Mouse (Mus musculus) C2C12 (cell line): Measurements from ENCODE around the gene Nhlh1.

ENCODE experiments used
- CEBPB ChIP-seq: IDR thresholded peaks from one replicate; pipeline ENCODE4 v1.6.1; 2011; ENCODE audit warnings: low read depth, mild to moderate bottlenecking, control low read depth, moderate library complexity
- CTCF ChIP-seq: IDR thresholded peaks from one replicate; pipeline ENCODE4 v1.5.1; 2011; ENCODE audit not compliant: control insufficient read depth, insufficient read depth, insufficient read length
- FOSL1 ChIP-seq: IDR thresholded peaks from one replicate; pipeline ENCODE4 v1.8.0; 2011; ENCODE audit warnings: mild to moderate bottlenecking, low read length; ENCODE audit not compliant: poor library complexity, insufficient read depth, severe bottlenecking
- MAX ChIP-seq: IDR thresholded peaks from one replicate; pipeline ENCODE4 v1.6.1; 2011; ENCODE audit warnings: mild to moderate bottlenecking, control low read depth
- MYOD1 ChIP-seq: IDR thresholded peaks from one replicate; pipeline ENCODE4 v1.6.1; 2011; ENCODE audit warnings: low read depth; ENCODE audit not compliant: control insufficient read depth, insufficient read length
- MYOG ChIP-seq: IDR thresholded peaks from one replicate; pipeline ENCODE4 v1.6.1; 2011; ENCODE audit not compliant: control insufficient read depth, insufficient read length; ENCODE audit errors: extremely low read depth
- USF1 ChIP-seq: IDR thresholded peaks from one replicate; pipeline ENCODE4 v1.6.1; 2011; ENCODE audit warnings: low read depth, mild to moderate bottlenecking, control low read depth, moderate library complexity

- TF ChIP-seq CTCF, result no peak
- no peak for TF ChIP-seq FOSL1
- no peak for TF ChIP-seq USF1
- no peak for TF ChIP-seq MYOD1
- no peak for TF ChIP-seq MAX
- TF ChIP-seq MYOG, result no peak
- TF ChIP-seq CEBPB, result no peak
Observed at GRCm38 (mm10) chr1:172082899-172083445, 25.6 kb upstream of the Nhlh1 start.
